Mouse (Mus musculus) macrophage (primary cell): ENCODE data around the gene Gm43518. TPM values are rescaled to one million over a fixed set of nuclear protein-coding genes. Genes with fewer than 3 reads are reported as not detected.

ENCODE experiments used
- H3K27ac ChIP-seq: fragments of 350-480 bp; formaldehyde crosslinking; 2 replicates; pipeline ENCODE4 v1.9.0; 2021
- H3K36me3 ChIP-seq: fragments of 350-480 bp; formaldehyde crosslinking; 2 replicates; pipeline ENCODE4 v1.9.0; 2021; ENCODE audit errors: inconsistent target
- H3K4me3 ChIP-seq: fragments of 350-480 bp; formaldehyde crosslinking; 2 replicates; pipeline ENCODE4 v1.9.0; 2021; ENCODE audit errors: inconsistent target
- H3K79me2 ChIP-seq: fragments of 350-480 bp; formaldehyde crosslinking; 2 replicates; pipeline ENCODE4 v1.9.0; 2021; ENCODE audit errors: inconsistent target
- WGBS: methylation state at CpG from one replicate; pipeline ENCODE4 v1.1.7; 2026; ENCODE audit warnings: inconsistent platforms; ENCODE audit not compliant: missing documents; 5-methylcytosine and 5-hydroxymethylcytosine counted together
- polyA plus RNA-seq: library from polyadenylated mRNA; stranded (reverse); fragments of 250-400 nt; gene quantifications from 3 replicates; pipeline ENCODE4 v1.2.4, GENCODE M21; 2018; ENCODE audit warnings: inconsistent platforms

The Gm43518 gene
- polyA plus RNA-seq, 1 experiment from 2014 or later, result not detected

DNA sequence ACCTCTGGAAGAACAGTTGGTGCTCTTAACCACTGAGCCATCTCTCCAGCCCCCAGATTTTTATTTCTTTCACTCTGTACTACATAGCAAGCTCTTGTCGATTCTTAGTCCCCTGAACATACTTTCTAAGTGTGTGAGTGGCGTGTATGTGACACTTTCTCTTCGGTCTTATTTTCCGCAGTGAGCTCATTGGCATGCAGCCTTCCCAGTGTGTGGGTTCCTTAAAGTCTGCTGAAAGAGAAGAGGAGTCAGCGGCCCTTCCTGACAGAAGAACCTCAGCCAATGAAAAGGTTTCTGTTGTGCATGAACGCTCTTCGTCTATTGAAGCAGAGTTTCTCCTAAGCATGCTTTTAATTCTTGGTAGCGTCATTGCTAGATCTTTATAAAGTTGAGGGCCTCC is 30.0 kb downstream of the Gm43518 start:
- no peaks in the 10 kb centered on the region for H3K79me2 ChIP-seq
- WGBS, result 90% methylated on average over 8 of the region's 8 CpGs

DNA sequence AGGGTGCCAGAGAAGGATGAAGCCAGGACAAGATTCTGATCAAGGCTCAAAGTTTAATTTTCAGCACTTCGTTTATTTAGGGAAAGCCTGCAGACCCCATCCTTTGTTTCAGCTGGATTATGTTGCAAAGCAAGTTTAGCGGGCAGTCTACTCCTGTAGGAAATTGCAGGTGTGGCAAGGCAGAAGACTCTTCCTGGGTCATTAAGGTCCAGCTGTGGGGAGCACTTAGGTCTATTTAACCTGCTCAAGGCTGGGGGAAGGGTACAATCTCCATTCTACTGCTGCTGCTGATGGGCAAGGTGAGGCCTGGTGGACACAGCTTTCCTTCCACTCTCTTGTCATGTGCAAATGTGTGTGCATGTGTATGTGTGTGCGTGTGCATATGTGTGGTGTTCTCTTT is 31.8 kb downstream of the Gm43518 start:
- WGBS, result 98% methylated on average over 3 of the region's 3 CpGs
- no peak overlapping the region for H3K27ac ChIP-seq
- no peaks in the 10 kb centered on the region for H3K79me2 ChIP-seq
- no peaks in the 10 kb centered on the region for H3K36me3 ChIP-seq
- no peak overlapping the region for H3K4me3 ChIP-seq

More for the DNA sequence above, 30.0 kb downstream of the Gm43518 start:
- H3K27ac ChIP-seq, result no peak overlapping the region
- H3K36me3 ChIP-seq, result no peaks in the 10 kb centered on the region
- no peak overlapping the region for H3K4me3 ChIP-seq

DNA sequence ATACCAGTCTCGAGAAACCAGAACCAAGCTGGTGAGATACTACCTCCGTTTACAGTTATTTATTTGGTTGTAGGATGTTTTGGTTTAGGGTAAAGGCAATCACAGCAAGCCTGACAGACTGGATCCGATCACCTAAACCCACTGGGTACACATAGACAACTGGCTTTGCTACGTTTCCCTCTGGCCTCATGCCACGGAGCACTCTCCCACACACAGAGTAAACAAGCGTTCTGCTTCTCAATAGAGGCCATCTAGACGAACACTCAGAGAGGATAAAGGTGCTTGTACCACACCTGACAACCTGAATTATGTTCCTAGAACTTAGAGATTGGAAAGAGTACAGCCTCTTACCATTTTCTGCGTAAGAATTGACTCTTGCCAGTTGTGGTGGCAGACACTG is 32.9 kb downstream of the Gm43518 start:
- H3K4me3 ChIP-seq, result no peak overlapping the region
- no peaks in the 10 kb centered on the region for H3K36me3 ChIP-seq
- WGBS, result 89% methylated on average over 8 of the region's 8 CpGs
- H3K27ac ChIP-seq, result no peak overlapping the region
- H3K79me2 ChIP-seq, result no peaks in the 10 kb centered on the region

DNA sequence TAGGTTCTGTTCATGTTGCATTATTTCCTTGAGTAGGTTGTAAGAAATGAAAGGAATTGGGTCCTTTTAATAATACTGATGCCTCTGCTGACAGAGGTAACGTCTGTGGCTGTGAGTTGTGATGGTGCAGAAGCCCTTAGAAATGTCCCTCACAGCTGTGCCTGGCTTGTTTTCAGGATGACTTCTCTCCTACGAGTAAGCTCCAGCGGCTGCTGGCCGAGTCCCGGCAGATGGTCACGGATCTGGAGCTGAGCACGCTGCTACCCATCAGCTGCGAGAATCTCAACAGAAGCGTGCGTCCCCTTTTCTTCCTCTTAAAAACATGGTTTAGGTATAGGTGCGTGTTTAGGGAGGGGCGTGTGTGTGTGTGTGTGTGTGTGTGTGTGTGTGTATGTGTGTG is 33.8 kb downstream of the Gm43518 start:
- 98% methylated on average over 10 of the region's 12 CpGs for WGBS
- no peak overlapping the region for H3K27ac ChIP-seq
- no peak overlapping the region for H3K4me3 ChIP-seq
- no peaks in the 10 kb centered on the region for H3K79me2 ChIP-seq
- no peaks in the 10 kb centered on the region for H3K36me3 ChIP-seq

DNA sequence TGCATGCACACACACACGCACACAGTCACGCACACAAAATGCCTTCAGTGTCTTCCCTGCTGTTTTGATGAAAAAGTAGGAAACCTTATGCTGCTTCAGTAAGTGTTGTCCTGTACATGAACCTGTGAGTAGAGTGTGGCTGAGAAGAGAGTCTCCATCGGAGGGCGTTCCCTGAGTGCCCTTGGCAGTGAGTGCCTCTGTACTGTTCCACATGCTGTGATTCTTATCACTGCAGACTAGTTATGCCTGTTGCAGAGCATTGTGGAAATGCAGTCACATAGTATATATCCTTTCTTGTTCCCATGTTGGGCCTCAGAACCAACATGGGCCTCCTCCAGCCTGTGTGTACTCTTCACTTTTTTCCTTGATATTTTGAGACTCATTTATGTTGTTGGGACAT is 37.0 kb downstream of the Gm43518 start:
- H3K4me3 ChIP-seq, result no peak overlapping the region
- H3K27ac ChIP-seq, result no peak overlapping the region
- 95% methylated on average over 4 of the region's 4 CpGs for WGBS
- H3K79me2 ChIP-seq, result no peaks in the 10 kb centered on the region
- no peaks in the 10 kb centered on the region for H3K36me3 ChIP-seq

DNA sequence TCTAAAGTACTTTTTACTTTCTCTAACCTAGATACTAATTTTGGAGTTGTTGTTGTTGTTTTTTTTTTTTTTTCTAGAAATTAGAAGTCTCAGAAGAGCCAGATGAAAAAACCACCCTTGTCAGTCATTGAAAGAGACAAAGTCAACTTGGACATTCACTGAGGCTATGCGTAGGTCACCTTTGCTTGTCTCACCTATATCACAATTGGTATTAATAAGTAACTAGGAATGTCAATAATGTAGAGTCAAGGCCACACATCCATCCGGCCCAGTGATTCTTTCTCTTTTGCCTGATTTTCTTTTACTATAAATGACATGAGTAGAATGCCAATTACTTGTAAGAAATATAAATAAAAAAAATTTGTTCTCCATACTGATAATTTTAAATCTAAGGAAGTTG is 39.5 kb downstream of the Gm43518 start:
- H3K27ac ChIP-seq, result no peak overlapping the region
- no peaks in the 10 kb centered on the region for H3K36me3 ChIP-seq
- no peak overlapping the region for H3K4me3 ChIP-seq
- WGBS, result 93% methylated on average over 2 of the region's 2 CpGs
- no peaks in the 10 kb centered on the region for H3K79me2 ChIP-seq

DNA sequence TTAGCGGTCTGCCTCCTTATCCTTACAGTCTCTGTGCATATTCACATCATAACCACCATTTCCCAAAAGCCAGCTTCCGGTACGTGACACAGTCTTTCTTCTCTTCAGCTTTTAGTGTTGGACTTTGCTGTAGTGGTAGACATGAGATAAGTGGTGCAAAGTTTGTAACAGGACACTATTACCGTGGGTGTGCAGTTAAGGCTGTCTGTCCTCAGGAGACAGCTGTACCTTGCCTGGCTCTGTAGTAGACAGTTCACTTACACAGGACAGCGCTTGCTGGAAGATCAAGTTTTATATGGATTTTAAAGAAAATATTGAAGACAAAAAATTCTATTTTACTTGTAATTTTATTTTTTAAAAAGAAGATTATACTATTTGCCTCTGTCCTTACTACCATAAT is 41.2 kb downstream of the Gm43518 start:
- WGBS, result 97% methylated on average over 5 of the region's 5 CpGs
- no peak overlapping the region for H3K27ac ChIP-seq
- no peak overlapping the region for H3K4me3 ChIP-seq
- no peaks in the 10 kb centered on the region for H3K36me3 ChIP-seq
- H3K79me2 ChIP-seq, result no peaks in the 10 kb centered on the region

DNA sequence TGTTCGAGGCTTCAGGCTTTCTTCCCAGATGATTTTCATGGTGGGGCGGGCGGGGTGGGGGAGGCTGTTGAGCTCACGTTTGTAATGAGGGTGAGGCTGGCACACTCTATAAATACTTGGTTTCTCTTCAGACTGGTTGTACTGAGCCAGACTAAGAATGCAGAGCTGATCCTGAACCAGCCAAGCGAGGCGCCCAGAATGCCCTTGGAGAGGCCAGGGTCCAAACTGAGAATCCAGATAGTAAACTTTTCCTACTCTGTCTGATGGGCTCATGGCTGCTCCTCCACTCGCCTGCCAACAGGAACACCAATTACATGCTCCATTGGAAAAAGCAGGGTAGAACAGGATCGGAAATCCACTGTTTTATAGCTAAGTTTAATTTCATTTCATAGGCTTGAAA is 42.0 kb downstream of the Gm43518 start:
- Histone ChIP-seq H3K79me2 (no peaks in the 10 kb centered on the region), H3K4me3 (no peak overlapping the region), H3K36me3 (no peaks in the 10 kb centered on the region), H3K27ac (no peak overlapping the region)
- WGBS, result 92% methylated on average over 8 of the region's 8 CpGs

DNA sequence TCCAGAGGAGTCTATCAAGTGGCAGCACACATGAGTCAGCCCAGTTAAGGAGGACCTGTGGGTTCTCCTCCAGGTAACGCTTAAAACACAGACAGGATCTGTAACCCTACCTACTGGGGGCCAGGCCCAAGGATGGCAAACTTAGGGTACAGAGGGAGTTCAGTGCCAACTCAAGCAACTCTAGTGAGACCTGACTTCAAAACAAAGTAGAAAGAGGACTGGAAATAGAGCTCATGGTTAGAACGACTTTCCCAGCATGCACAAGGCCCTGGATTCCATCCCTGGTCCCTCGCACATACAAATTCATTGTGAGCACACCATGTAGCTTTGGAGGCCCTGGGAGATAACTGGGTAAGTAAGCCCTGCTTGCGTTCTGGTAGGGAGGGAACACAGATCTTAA is 43.4 kb downstream of the Gm43518 start:
- H3K27ac ChIP-seq, result no peak overlapping the region
- H3K4me3 ChIP-seq, result no peak overlapping the region
- 81% methylated on average over 4 of the region's 4 CpGs for WGBS
- no peaks in the 10 kb centered on the region for H3K79me2 ChIP-seq
- H3K36me3 ChIP-seq, result no peaks in the 10 kb centered on the region

DNA sequence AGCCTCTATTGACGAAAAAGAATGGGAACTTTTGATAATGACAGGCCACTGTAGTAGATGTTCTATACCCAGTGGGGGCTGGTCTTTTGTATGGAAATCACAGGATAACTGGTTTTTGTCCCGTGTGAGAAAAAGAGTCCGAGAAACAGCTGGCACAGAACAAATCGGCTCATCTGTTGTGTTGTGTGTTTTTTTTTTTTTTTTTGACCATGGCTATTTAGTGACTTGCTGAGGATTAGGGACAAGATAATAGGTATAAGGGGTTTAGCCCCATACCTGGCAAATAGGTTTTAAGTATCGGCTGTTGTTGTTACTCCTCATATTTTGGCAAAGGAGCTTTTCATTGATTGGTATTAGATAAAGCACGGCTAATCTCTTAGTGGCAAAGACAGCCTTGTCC is 45.2 kb downstream of the Gm43518 start:
- no peak overlapping the region for H3K4me3 ChIP-seq

DNA sequence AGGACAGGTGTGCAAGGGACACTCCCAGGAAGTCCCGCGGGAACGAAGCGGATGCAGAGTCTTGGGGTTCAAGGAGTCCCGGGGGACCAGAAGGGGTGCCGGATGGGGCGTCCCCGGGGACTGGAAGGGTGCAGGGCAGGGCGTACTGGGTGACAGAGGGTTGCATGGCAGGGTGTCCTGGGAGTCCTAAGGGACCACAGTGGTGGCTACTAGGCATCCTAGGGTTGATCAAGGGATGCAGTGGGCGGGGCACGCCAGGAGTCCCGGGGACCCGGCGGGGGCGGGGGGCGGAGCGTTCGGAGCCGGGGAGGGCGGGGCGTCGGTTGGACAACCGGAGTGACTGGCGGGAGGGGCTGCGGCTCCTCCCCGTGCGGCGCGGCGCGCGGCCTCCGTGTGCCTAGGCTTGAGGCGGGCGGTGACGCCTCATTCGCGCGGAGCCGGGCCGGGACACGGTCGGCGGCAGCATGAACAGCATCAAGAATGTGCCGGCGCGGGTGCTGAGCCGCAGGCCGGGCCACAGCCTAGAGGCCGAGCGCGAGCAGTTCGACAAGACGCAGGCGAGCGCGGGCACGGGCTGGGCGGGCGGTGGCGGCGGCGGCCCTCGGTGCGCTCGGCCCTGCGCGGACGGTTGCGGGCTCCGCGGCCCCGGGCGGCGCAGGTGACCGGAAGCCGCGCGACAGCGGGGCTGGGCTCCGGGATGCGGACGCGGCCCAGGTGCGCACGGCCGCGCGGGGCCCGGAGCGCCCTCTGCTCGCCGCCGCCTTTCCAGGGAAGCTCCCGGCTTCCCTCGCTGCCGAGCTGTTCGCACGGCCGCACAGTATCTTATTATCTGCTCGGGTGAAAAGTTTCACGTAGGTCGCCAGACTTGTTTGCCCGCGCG is 46.3 kb downstream of the Gm43518 start, which contains the start of gene Hip1r:
Hip1r (plus strand) TSS at position 330 of the 880 bp plus-strand sequence.
- H3K27ac ChIP-seq, result no peak within 1 kb of the TSS
- H3K4me3 ChIP-seq, result peak within 1 kb of the TSS; percentile 20; the same call in 1 of the 2 replicates
- H3K36me3 ChIP-seq, result no peaks in the 10 kb centered on the region
- WGBS, result 1% methylated on average over 76 of the region's 106 CpGs
- H3K79me2 ChIP-seq, result no peaks in the 10 kb centered on the region

More for the DNA sequence above, 45.2 kb downstream of the Gm43518 start:
- H3K79me2 ChIP-seq, result no peaks in the 10 kb centered on the region
- H3K27ac ChIP-seq, result no peak overlapping the region
- no peaks in the 10 kb centered on the region for H3K36me3 ChIP-seq
- WGBS, result 83% methylated on average over 6 of the region's 6 CpGs

DNA sequence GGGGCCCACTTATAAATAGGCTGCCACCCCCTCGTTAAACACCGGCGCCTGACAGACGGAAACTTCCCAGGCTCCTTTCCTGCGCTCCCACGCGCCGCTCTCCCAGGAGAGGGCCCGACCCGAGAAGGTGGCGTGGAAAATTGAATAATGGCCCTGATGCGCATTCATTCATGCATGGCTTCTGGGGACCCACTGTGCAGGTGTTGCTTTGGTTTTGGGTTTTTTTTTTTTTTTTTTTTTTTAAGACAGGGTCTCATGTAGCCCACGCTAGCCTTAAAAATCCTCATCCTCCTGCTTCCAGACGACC is 46.9 kb downstream of the Gm43518 start:
- H3K4me3 ChIP-seq, result peak overlapping the region; percentile 20; the same call in 1 of the 2 replicates
- no peak overlapping the region for H3K27ac ChIP-seq
- no peaks in the 10 kb centered on the region for H3K79me2 ChIP-seq
- no peaks in the 10 kb centered on the region for H3K36me3 ChIP-seq
- WGBS, result 3% methylated on average over 14 of the region's 14 CpGs

DNA sequence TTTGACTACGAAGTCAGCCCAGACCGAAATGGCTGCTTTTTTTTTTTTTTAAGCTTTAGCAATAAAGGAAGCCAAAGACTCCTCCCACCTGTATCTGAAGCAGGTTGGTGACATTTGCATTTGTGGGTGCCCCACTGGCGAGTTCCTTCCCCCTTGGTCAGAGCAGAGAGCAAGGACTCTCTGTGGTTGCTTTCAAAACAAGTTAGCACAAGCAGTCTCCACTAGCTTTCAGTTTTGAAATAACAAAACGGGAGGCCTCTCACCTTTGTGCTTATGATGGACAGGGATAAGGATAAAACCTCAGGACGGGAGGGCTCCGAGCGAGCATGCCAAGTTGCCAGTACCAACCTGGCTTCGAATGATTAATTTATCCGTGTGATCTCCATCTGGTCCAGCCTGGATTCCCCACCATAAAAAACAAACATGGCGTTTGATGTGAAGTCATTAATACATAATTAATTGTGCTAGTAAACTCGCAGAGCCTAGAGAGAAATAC is 47.4 kb downstream of the Gm43518 start:
- no peaks in the 10 kb centered on the region for H3K79me2 ChIP-seq
- H3K36me3 ChIP-seq, result no peaks in the 10 kb centered on the region
- no peak overlapping the region for H3K27ac ChIP-seq
- 15% methylated on average over 11 of the region's 11 CpGs for WGBS
- no peak overlapping the region for H3K4me3 ChIP-seq

DNA sequence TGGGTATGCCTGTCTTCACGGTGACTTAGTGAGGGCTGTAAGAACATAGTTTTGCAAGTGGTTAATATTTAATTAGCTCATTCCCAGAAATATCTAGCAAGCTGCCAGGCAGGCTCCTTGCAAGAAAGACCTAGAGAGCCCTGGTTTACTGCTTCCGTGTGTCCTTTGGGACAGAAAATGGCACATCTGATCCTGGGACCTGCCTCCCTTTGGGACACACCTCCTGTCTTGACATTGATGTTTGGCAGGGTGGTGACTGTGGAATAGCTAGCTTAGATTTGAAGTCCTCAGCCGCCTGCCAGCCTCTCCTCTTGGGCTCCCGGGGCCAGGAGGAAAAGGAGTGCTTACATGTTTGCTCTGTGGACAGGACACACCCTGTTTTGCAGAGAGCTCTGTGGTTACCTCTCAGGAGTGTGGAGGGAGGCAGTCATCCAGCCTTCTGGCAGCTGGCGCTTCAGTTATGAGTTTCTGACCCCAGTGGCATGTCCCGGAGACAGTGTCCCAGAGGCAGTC is 48.5 kb downstream of the Gm43518 start:
- H3K27ac ChIP-seq, result no peak overlapping the region
- no peaks in the 10 kb centered on the region for H3K79me2 ChIP-seq
- 50% methylated on average over 6 of the region's 6 CpGs for WGBS
- H3K36me3 ChIP-seq, result no peaks in the 10 kb centered on the region
- no peak overlapping the region for H3K4me3 ChIP-seq

DNA sequence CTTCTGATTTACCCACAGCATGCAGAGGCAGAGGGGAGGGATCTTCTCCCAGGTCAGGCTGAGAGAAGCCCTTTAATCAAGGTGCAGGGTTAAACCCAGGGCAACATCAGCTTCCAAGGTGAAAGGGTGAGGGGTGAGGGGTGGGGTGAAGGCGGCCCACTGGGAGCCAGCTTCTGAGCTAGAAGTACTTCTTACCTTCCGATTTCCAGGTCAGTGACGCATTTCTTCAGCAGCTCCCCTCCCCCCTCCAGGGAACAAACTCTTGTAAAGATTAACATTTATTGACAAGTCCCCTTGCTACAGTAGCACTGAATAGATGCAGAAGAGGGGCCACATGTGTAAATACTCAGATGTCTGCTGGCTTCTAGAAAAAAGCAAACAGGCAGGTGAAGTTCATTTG is 50.0 kb downstream of the Gm43518 start:
- Histone ChIP-seq H3K36me3 (no peaks in the 10 kb centered on the region), H3K4me3 (no peak overlapping the region), H3K79me2 (no peaks in the 10 kb centered on the region), H3K27ac (no peak overlapping the region)
- 100% methylated on average over 3 of the region's 3 CpGs for WGBS
